Mouse (Mus musculus) ovary, adult 18-20 months (tissue): ENCODE data around the gene Tmem120b.

Source experiments
- DNase-seq: peaks from one replicate; pipeline ENCODE4 v3.0.0; 2022; ENCODE audit warnings: low spot score, mixed read lengths

Gene Tmem120b

DNA sequence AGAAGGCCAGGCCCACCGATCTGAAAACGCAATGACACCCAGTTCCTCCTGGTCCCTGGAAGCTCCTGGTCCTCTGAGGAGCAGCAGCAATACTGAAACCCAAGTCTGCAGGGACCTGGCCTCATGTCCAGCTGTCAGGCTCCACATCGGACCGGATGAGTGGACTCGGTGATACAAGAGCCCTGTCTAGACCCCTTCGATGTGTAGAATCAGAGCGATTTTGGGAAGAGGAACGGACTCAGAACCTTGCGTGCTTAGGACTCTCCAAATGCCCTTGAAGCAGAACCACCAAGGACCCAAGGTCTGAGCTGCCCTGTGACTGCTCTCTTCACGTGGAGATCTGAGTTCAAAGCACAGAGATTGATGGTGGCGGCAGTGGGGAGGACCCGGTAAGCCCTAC is at the start of gene Tmem120b:
Tmem120b (plus strand) TSS at position 301 of the 400 bp plus-strand sequence.
- no peak for DNase-seq

GRCm38 (mm10) chr5:123019336-123020016 is 48.7 kb upstream of the Tmem120b start:
- DNase-seq: no peak

DNA sequence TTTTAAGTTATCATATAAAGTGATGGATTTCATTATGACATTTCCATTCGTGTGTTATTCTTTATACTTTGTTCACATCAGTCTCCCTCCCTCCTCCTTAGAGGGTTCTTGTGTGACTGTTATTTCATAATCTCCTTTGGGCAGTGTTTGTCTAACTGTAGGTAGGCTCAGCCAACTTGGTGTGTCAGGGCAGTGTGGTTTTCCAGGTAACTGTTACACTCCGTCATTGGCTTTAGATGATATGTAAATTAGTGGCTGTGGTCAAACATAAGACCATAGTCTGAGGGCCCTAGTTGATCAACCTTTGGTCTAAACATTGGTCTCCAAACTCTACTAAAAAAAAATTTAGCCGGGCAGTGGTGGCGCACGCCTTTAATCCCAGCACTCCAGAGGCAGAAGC is 47.8 kb upstream of the Tmem120b start:
- DNase-seq: no peak

DNA sequence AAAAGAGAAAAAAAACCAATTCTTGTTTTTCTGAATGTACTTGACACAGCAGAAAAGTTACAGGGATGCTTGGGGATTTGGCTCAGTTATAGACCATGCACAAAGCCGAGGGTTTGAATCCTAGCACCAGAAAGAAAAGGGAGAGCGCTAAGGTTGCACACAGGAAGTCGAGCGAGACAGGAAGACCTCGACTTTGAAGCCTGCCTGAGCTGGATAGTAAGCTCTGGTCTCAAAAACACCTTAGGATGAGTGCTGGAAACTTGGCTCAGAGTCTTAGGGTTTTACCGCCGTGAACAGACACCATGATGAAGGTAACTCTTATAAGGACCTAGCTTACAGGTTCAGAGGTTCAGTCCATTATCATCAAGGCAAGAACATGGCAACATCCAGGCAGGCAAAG is 46.8 kb upstream of the Tmem120b start:
- no peak for DNase-seq

GRCm38 (mm10) chr5:123023049-123023448 is 45.2 kb upstream of the Tmem120b start:
- DNase-seq: no peak

DNA sequence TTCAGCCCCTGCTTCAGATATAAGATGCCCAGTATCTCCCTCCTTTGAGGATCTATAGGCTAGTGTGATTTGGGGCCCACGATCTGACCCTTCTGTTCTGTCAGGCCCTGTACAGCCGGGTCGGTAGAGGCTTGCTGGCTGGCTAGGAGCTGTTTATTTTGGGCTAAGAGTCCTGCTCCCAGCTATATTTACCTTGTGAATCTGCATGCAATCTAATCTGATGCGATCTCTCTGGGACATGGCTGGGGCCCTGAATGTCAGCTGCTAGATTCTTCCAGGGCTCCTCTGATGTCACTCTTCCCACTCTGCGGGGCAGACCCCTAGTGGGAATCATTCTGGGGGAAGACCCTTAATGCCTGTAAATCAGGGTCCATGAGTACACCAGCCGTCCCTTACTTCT is 43.9 kb upstream of the Tmem120b start:
- no peak for DNase-seq

DNA sequence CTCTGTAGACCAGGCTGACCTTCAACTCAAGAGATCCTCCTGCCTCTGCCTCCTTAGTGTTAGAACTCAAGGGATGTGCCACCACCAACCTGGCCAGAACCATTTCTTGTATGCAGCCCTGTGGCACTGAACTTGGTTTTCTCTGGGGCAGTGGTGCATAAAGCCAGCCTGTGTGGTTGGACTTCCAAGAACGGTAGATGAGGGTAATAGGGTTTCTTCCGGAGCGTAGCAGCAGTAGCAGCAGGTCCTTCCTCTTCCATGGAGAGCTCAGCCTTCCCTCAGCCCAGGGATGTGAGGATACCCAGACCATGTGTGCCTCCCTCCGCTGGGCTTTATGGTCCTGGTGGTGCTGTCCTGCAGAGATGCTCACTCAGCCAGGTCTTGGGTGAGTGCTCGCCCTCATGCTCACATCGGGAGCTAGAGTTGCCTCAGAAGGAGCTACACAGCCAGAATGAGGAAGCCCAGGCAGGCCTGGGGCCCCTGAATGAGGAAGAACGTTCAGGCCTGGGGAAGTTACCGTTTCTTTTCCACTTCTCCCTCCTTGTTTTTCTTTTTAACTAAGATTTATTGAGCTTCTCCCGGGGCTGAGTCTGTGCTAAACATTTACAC is 43.1 kb upstream of the Tmem120b start:
- DNase-seq: no peak

GRCm38 (mm10) chr5:123026414-123026813 is 41.8 kb upstream of the Tmem120b start:
- DNase-seq: no peak

- DNase-seq: no peak
These were observed 40.8 kb upstream of the Tmem120b start for GRCm38 (mm10) chr5:123027436-123027835.

- no peak for DNase-seq
These were observed 38.5 kb upstream of the Tmem120b start for GRCm38 (mm10) chr5:123029729-123030128.

DNA sequence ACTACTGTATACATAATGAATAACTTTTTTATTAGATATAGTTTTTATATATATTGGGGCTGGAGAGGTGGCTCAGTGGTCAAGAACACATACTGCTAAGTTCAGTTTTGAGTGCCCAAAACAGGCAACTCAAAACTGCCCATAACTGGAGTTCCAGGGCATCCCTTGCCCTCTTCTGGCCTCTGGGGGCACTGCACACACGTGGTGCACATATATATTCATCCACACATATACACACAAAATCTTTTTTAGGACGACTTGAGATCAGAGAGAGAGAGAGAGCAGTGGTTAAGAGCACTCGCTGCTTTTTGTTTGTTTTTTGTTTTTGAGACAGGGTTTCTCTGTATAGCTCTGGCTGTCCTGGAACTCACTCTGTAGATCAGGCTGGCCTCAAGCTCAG is 36.9 kb upstream of the Tmem120b start:
- no peak for DNase-seq

DNA sequence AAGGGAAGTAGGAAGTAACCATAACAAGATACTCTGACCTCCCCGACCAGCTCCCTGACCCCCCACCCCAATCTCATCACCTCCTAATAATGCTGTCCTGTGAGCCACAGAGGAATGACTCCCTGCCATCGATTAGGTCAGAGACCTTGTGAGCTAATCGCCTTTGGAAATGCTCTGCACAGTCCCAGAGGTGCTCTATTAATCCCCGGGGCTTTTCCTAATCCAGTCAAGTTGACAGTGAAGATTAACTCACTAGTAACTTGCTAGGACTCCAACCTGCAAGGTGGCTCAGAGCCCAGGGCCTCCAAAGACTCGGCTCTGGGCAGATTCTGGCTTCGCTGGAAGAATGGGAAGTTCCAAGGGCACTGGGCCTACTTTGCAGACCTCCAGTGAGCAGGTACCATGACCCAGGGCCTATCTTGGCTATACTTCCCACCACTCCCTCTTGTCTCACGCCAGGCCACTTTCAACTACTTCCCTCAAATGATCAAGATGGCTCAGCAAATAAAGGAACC is 34.5 kb upstream of the Tmem120b start:
- no peak for DNase-seq

- DNase-seq: no peak
These were observed 33.1 kb upstream of the Tmem120b start for GRCm38 (mm10) chr5:123035089-123035488.

DNA sequence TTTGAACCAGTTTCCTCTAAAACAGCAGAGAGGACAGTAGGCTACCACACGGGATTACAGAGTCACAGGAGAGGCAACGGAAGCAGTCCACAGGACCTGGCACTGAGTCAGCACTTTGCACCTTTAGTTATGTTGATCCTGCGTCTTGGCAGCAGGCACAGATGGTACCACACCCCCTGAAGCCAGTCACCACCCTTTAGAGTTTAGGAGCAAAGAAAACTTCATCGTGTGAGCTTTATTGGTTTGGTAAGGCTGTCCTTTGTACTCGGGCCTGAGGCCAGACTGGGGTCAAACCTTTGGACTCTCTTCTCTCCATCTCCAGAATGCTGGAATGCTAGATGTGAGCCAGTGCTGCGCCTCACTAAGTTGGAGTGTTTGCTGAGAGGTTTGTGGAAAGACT is 32.7 kb upstream of the Tmem120b start:
- no peak for DNase-seq

DNA sequence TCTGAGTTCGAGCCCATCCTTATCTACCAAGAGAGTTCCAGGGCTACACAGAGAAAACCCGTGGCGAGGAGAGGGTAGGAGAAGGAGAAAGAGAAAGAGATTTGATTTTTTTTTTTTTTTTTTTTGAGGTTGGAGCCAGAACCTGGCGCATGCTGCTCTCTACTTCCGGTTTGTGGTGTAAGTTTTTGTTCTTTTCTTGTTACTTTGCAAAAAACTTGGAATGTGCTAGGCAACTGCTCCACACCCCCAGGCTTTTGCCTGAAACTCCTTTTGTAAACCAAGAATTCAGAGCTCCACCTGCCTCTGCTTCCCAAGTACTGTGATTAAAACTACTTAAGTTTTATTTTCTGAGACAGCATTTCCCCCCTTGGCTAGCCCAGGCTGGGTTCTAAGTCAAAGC is 30.1 kb upstream of the Tmem120b start:
- DNase-seq: no peak

DNA sequence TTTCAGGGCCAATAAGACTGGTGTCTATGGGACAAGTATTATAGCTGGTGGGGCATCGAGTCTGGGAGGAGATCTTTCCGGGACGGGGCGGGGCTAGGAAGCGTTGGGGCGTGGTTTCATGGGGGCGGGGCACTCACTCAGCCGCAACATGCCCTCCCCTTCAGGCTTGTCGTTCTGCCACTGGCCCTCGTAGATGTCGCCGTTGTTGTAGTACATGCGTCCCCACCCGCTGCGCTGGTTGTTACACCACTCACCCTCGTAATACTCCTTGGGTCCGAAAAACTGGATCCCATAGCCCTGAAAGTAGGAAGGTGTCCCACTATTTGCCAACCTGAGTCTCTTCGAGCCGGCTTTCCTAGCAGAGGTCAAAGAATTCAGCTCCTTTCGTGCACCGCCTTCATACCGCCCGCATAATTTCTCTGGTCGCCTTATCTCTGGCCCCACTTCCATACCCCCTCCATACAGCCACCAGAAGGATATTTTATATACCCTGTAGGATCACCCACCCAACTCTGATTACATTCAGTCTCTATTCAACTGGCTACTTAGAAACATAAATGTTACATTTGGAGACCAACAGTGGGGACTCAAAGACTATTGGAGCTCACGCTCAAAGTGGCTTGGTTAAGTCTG is 29.0 kb upstream of the Tmem120b start:
- no peak for DNase-seq

DNA sequence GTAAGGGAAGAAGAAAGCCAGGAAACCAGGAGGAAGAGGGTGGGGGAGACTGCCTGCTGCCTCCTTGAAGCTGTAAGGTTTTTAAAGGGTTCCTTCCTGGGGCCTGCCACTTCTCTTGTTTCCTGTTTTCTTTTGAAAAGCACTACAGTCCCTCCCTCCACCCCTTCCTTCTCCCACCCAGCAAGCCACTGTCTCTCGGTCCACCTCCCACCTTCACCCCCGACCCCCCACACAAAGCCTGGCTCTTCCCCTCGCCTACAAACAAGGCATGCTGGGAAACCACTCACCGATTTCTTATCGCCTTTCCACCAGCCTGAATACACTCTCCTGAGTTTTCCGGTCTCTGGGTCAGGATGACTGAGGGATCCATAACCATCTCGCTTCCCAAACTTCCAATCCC is 27.4 kb upstream of the Tmem120b start:
- no peak for DNase-seq

- DNase-seq: no peak
These were observed 24.4 kb upstream of the Tmem120b start for GRCm38 (mm10) chr5:123043856-123044255.

DNA sequence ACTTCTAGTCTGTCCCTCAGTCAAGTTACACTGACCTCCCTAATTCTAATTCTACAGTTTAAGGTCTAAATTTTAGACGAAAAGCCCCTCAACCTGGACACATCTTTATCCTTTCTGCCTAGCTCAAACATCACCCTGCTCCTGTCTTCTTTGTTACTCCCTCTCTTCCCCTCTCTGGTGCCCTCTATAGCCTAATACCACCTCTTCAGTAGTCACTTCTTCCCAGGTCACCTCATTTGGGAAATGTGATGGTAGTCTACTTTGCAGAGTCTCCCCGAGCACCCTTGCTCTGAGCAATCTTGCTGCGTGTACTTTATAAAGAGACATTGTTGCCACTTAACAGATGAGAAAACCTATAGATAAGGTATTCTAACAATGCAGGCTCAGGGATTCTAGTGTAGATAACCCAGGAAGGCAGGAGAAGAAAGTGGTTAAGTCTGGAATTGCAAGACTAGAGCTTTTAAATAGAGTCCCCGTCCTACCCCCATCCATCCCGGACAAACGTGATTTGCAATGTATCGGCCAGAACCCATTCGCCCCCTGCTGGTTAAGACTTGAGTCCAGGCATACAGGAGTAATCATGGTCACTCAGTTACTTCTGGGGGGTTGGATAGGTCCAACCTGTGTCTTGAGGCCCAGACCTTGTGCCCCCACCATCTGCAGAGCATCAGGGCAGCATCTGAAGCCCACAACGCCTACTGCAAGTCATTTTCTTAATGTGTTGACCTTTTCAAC is 22.5 kb upstream of the Tmem120b start:
- peak; percentile 40 for DNase-seq

GRCm38 (mm10) chr5:123046916-123047315 is 21.3 kb upstream of the Tmem120b start, which contains the start of gene Morn3:
Gene Morn3, minus strand, starts transcription at chr5:123047016.
- no peak for DNase-seq

GRCm38 (mm10) chr5:123049271-123049670 is 18.9 kb upstream of the Tmem120b start:
- no peak for DNase-seq

DNA sequence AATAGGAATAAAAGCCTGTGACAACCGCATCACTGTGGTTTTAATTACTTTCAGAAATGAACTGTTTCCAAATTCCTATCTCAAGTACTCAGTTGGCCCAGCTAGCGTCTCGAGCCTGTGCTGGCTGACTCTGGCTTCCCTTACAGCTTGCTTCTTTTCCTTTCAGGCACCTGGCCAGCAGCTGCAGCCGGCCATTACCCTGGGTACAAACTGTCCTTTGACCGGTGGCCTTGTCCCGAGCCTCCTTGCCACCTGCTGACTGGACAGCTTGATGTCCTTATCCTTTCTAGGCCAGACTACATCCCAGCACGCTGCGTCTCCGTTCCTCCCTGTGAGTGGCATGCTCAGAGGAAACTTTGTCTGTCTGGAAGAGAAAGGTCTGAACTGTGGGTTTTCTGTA is 17.3 kb upstream of the Tmem120b start:
- DNase-seq: no peak

GRCm38 (mm10) chr5:123051736-123052135 is 16.5 kb upstream of the Tmem120b start:
- DNase-seq: no peak
